Mouse (Mus musculus) testis, adult 2 months (tissue): ENCODE results near the gene Nhlrc3.

ENCODE experiments used
- CTCF ChIP-seq: fragments of 200-500 bp; IDR thresholded peaks from 2 replicates; pipeline ENCODE4 v1.5.1; 2012; ENCODE audit warnings: low read depth, mild to moderate bottlenecking, inconsistent platforms, low read length, moderate library complexity; ENCODE audit not compliant: control insufficient read depth, insufficient read depth, insufficient replicate concordance
- POLR2A ChIP-seq: fragments of 200-500 bp; IDR thresholded peaks from 2 replicates; pipeline ENCODE4 v1.6.1; 2012; ENCODE audit warnings: low read depth, mild to moderate bottlenecking, inconsistent platforms, low read length, moderate library complexity; ENCODE audit not compliant: control insufficient read depth

DNA sequence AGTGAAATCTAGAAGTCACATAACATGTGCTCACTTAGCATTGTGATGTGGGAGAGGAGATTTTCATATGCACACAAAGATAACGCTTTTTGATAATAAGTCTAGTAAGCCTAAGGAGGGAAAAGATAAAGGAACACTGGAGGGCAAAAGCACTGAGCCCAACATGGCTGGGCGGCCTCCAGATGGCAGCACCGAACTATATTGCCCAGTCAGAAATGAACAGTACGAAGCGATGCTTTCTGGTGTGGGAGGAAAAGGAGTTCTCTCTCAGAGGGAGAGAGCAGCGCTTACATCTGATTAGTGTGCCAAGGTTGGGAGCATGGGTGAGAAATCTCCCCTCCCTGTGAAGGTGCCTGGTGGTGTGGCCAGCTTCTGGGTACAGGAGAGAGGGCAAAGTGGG is 12.8 kb upstream of the Nhlrc3 start:
- TF ChIP-seq POLR2A, result no peak
- peak; percentile 31; the same call in 1 of the 2 replicates for TF ChIP-seq CTCF
